Mouse (Mus musculus) adrenal gland, adult 18-20 months (tissue): ENCODE measurements around the gene Tmem74b. TPM values are rescaled to one million over a fixed set of nuclear protein-coding genes. Genes with fewer than 3 reads are reported as not detected.

ENCODE experiments used
- DNase-seq, 2 experiments: peaks; one replicate each; pipeline ENCODE4 v3.0.0; 2021 to 2022; ENCODE audit warnings: low spot score in 2 of 2
- total RNA-seq, 2 experiments: library from RNA; stranded (reverse); gene quantifications; 1 replicate in 1 of 2; 2 replicates in 1 of 2; pipeline ENCODE4 v1.2.3; 2021

The Tmem74b gene
- total RNA-seq, 2 experiments from 2014 or later = 0.83 TPM

DNA sequence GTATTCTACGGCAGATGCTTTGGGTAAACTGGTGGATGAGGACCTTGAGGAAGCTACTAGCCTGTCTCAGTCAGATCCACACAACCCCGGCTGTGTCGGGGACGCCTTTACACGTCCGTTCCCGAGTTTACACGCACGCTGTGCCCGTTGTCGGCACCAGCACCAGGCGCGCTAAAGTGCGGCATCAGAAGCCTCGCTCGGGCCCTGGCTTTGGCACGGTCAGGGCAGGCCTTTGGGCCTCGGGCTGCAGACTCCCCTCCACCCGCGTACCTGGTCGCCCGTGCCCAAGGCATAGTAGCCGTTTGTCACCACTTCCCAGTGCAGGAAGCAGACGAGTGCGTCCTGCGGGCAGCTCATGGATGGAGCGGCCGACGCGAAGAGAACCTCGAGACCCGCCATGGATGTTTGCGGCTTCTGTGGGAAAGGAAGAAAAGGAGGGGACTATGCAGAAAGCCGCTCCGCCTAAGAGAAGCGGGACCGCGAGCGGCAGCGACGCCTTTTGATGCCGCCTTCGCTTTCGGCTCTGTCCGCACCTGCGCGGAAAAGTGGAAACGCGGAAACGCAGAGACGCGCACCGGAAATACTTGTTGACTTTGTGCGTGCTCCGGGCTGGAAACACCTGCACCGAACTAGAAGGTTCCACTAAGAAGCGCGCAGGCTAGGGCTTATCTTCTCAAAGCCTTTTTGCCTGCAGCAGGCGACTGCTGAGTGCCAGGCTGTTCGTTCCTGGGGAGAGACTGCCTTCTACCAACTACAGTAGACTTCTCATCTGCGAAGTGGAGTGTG, 39.1 kb downstream of the Tmem74b start:
- DNase-seq = peak; percentile 86 to 87

DNA sequence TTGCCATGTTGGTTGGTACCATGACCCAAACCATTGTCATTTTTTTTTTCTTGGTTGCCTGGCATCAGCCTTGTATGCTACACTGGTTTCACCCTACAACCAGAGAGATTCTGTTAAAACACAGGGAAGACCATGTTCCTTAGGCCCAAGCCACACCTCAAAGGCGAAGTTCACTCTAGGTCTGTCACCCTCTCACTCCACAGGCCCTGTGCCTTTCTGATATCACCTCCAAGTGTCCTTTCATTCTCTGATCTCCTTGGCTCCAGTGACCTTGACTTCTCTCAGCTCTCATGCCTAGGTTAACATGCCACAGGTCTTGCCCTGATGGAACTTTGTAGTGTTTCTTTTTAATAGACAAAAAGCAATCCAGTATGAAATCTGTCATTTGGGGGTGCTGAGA, 40.3 kb downstream of the Tmem74b start:
- no peak for DNase-seq

DNA sequence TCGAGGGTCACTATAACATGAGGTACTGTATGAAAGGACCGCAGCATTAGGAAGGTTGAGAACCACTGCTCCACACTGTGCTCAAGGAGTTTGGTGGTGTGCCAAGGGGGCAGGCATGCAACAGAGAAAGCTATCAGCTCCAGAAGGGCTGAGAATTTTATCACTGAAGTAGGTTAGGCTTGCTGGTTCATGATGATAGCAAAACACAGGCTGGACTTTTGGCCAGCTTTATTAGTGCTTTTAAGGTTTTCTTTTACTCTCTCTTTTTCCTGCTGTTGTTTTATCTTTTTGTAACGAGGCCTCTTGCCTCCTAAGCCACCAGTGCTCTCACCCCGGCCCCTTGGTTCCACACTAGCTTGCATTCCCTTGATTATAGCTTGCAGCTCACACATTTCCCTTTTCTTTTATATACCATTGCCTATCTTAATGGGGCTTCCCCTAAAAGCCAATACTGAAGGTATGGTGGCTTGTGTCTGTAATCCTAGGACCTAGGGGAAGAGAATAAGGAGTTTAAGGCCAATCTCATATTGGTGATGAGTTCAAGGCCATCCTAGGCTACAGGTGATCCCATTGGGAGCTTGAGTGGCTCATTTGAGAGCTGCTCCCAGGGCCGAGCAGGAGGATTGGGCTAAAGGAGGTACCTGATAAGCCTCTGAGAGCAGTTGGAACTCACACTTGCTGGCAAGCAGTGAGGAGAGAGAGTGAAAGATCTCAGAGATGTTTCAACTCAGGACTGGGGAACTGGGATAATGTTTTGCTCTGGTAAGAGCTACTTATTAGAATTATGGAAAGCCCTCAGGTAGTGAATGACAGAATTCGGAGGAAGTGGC, 41.3 kb downstream of the Tmem74b start:
- no peak for DNase-seq

DNA sequence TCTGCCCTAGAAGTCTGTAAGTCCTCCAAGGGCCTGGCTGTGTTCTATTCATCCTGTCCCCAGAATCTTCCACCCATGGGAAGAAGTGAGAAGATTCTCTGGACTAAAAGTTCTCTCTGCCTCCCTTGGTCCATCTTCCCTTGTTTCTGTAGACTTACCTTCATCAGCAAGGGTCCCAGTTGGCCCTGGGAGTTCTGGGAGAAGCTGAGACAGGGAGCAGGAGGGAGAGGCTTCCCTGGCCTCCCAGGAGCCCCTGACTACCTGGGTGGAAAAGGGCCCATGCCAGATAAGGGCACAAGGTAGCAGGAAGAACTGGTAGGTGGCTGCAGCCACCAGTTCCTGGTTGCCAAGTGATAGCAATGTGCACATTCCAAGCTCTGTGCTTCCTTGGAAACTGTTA, 42.0 kb downstream of the Tmem74b start, which contains the start of gene Psmf1:
Psmf1 (minus strand) TSS at position 342 of the 400 bp plus-strand sequence.
- no peak for DNase-seq

DNA sequence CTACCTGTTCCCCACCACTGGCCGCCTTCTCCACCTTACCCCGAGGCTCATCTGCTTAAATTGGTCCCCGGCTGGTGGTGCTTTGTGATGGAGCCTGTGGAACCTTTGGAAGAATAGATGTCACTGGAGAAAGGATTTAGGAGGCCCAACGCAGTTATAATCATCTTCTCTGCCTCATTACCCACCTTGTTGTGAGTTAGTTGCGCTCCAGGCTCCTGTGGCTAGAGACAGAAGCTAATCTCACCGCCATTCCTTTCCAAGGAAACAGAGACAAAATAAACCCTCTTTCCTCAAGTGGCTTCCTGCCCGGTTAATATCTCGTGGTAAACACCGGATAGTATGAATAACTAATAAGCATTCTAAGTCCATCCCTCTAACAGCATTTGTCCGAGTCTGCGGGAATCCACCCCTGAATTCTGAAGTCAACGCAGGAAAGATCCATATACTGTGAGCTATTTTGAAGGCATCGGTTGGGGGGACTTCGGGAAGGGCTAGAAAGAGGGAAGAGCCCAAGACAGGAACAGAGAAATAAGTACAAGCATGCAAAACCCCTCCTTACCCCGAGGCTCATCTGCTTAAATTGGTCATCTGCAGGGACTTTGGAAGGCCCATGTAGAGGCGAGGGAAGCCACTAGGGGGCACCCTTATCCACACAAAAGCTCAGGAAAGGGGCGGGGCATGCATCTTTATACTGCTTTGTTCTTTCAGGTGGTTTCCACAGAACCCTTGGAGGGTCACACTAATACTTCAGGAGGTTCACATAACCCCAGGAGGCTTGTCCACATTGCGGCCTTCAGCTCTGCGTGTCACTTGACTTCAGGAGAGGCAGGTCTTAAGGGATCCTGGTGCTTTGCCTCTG, 46.3 kb downstream of the Tmem74b start:
- DNase-seq = peak; percentile 66 to 71

DNA sequence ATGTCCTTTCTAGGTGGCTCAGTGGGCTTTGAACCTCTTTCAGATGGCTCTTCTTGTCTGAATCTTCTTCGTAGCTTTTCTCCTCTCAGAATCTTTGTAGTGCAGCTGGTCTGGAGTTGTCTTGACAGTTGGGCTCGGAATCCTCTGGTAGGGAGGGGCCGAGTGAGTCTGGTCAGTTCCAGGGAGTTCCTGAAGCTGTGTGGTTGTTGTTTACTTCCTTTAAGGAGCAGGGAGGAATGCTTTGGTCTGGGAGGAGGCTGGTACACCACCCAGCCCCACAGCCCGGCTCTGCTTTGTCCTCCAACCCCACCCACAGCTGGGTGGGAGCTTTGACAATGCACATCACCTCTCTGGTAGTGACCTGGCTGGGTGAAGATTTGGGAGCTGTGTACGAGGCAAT, 49.5 kb downstream of the Tmem74b start:
- DNase-seq = no peak

DNA sequence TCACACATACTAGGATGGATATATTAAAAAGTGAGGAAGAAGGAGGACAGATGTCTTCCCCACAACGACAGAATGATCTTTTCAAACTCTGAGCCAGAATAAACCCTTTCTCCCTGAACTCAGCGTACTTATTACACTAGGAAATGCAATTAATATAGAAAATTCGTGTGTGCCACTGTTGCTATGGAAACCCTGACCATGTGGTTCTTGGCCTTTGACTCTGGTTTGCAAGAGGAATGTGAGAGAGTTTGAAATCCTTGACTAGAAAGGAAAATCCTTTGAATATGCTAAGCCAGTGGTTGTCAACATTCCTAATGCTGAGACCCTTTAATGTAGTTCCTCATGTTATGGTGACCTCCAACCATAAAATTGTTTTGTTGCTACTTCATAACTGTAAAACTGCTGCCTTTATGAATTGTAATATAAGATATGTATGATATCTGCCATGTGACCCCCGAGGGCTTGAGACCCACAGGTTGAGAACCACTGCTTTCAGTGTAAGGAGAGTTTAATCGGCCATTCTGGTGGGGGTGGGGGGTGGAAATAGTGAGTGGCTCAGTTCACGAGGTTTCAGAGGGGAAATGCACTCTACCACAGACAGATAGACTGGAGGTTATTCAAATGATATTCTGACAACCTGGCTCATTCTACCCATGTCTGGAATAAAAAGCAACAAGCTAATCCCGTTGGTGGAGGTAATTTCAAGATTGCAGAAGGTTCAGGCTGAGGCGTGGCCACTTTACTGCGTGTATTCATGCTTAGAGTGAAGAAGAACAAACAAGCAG, 54.7 kb downstream of the Tmem74b start:
- DNase-seq = no peak

DNA sequence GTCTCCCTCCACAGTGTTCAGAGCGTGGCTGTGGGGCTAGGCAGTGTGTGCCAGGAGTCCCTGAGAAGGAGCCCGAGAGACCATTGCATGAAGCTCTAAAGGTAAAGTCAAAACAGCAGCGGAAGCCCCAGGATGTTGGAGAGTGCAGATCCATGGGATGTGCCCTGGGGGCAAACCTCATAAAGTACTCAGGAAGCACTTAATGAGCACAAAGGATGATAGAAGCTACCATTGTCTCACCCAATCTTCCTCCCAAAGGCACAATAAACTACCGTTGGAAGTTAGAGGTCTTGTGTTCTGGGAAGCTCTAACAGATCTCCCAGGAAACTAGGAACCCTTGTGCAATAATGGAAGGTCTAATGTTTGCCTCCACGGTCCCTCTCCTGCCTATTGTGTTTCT, 55.6 kb downstream of the Tmem74b start:
- DNase-seq = no peak

DNA sequence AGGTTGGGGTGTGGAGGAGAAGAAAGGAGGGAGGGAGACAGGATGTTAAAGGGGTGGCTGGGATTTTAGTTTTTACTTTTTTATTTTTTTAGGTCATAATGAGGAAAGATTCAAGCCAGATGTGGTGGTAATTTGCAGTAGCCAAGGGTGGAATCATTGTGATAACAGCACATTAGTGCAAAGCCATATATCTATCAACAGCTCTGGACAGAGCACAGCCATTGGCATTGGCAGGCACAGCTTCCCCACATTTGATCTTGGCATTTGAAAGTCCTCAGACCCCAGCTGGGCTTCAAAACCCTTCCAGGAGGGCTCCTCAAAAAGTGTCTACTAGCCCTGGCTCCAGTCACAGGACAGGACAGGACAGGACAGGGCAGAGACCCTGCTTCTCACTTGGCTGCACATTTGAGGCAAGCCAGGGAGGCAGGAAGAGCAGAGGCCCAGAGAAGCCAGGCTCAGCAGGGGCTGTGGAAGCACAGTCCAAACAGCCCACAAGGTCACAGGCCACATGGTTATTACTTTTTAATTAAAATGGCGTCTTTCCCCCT, 57.1 kb downstream of the Tmem74b start:
- no peak for DNase-seq

Other genes with a start within 250 kb of the Tmem74b start
- not detected for gene 4921509C19Rik, start 225.9 kb upstream of the Tmem74b start, total RNA-seq
- gene Nsfl1c, start 207.8 kb upstream of the Tmem74b start, total RNA-seq = 100 to 1,000 TPM; 143 to 159 TPM
- 100 to 1,000 TPM; 257 to 301 TPM for gene Fkbp1a, start 159.5 kb upstream of the Tmem74b start, total RNA-seq
- gene Sdcbp2, start 129.4 kb upstream of the Tmem74b start, total RNA-seq = 1 to 10 TPM in 1 of 2 experiments, under 1 TPM in 1; 0.80 to 2.0 TPM
- 10 to 100 TPM; 11.8 to 17.2 TPM for gene Snph, start 69.4 kb upstream of the Tmem74b start, total RNA-seq
- not detected for gene Rad21l, start 33.5 kb upstream of the Tmem74b start, total RNA-seq
- gene Psmf1, start 42.2 kb downstream of the Tmem74b start, total RNA-seq = 10 to 100 TPM; 29.7 to 31.0 TPM
- 1 to 10 TPM in 1 of 2 experiments, under 1 TPM in 1; 0.70 to 2.8 TPM for gene Rspo4, start 140.9 kb downstream of the Tmem74b start, total RNA-seq
- 1 to 10 TPM in 1 of 2 experiments, under 1 TPM in 1; 0.36 to 1.2 TPM for gene Angpt4, start 209.2 kb downstream of the Tmem74b start, total RNA-seq